Mouse (Mus musculus) left cerebral cortex, postnatal 36 days (tissue): ENCODE measurements at regions not wholly inside any gene's neighbourhood (a gene's known extent, or its start where the extent isn't known, plus 50 kb on each side); places are given as distances from the start of the nearest gene placed in this dataset.

Source experiments
- DNase-seq, 2 experiments: peaks; one replicate each; pipeline ENCODE4 v3.0.0; 2021 to 2022; ENCODE audit warnings: low spot score in 2 of 2, mixed read lengths in 1 of 2
- intact Hi-C: fragments of 180-260 bp; cut with DNase I; formaldehyde crosslinking; loops from one replicate; pipeline ENCODE4 v1.15.1; 2025

- DNase-seq: no peak
- intact Hi-C loops: no loop called here
Measured at GRCm38 (mm10) chr3:131795108-131796005, 230.8 kb downstream of the Papss1 start.

DNA sequence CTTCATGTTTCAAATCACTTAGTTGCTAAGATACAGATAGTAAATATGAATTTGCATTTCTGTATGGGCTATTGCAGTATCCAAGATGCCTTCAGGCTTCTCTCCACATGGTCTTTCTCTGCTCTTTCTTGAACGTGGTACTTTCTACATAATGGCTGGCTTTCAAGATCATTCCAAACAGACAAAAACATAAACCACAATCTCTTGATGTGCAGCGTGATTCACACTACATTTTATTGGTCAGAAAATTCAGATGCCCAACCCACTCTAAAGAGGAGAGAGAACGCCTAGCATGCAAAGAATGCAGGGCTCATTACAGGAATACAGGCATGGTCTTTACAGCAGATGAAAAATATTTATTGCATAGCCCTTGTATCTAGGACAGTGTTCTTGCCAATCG is 235.2 kb downstream of the Papss1 start:
- intact Hi-C loops: no loop called here
- DNase-seq: no peak

DNA sequence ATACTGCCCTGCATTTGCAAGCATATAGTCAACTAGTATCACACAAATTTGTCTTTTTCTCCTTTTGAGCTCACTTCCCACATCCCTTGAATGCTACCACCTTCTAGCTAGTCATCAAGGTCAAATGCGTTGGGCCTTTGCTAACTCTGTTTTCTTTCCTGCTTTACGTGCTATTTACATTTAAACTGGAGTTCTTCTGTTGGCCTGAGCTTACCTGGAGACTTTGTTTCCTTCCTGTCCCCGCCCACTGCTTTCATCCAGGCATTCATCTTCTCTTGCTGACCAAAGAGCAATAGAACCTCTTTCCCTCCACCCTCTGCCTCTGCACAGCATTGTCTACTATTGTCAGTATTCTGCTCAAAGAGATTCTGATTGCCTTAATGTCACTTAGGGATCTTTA is 237.0 kb downstream of the Papss1 start:
- no peak for DNase-seq
- intact Hi-C loops: no loop called here

DNA sequence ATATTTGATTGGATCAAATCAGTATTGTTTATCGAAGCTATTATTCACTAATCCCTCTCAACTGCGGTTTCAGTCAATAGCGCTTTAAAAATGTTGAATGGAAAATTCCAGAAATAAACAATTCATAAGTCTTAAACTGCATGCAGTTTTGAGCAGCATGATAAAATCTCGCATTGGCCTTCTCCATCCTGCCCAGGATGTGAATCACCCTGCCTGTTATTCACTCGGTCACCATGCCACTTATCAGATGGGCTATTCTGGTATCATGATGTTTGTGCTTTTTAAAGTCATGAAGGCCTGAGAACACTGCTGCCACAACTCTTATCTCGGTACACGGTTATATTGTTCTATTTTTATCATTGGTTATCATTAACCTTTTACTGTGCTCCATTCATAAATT is 238.3 kb downstream of the Papss1 start:
- intact Hi-C loops: no loop called here

GRCm38 (mm10) chr3:131808127-131808526 is 243.6 kb downstream of the Papss1 start:
- intact Hi-C loops: no loop called here
- DNase-seq: no peak

More for the DNA sequence above, 238.3 kb downstream of the Papss1 start:
- no peak for DNase-seq

DNA sequence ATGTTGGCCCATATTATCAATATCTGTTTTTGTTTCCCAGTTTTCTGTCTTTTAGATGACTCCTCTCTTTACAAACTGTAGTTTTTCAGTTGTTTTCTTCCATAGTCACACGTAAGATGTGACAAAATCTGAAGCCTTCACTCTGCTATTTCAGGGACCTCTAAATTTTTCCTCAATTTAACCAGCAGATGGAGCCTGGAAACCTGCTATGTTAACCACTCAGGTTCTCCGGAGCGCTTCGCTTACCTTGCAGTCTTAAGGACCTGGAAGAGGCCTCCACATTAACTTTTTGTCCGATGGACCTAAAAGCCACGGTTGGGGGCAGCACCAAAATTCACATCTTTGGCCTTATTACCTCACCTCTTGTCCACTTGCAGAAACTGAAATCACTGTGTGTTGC is 248.4 kb downstream of the Papss1 start:
- intact Hi-C loops: loop anchor here (10.0 kb wide), 2 partner anchors 272 to 672 kb away; partner anchors contain the start of gene Dkk2

DNA sequence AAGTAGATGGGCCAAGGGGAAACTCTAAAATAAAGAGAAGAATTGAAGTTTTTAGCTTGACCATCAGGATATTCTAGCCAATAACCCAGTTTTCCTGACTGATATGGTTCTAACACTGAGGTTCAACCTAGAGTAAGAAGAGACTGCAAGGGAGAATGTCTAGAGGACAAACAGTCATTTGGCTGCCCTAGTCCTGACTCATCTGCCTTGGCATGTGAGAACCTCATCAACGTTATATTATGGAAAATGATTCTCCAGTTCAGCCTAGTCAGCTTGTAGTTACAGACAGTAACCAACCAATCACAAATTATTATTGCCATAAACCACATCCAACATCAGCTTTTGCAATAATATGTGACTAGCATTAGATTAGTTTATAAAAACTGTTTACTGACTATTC is 254.2 kb downstream of the Papss1 start:
- intact Hi-C loops: loop anchor here (10.0 kb wide), 2 partner anchors 266 to 666 kb away; partner anchors contain the start of gene Dkk2
- no peak for DNase-seq

More for the DNA sequence above, 248.4 kb downstream of the Papss1 start:
- DNase-seq: no peak

GRCm38 (mm10) chr3:131857442-131857841 is 227.7 kb upstream of the Dkk2 start:
- intact Hi-C loops: no loop called here
- DNase-seq: no peak

DNA sequence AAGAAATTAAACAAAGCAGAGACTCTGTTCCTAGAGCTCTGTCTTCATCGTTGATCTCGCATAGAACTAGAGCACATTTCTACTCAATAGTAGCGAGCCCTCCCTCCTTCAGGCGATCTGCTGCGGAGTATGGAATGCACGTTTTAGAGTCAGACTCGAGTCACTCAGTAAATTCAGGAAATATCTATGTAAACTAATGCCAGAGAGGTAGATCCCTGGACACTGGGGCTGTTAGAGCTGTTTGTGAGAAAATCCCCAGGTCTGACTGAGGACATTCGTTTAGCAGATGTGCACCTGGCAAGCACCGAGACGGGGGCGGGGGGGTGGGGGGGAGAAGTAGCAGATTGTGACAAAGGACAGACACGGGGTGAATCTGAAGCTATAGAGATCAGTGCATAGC is 226.0 kb upstream of the Dkk2 start:
- intact Hi-C loops: no loop called here

GRCm38 (mm10) chr3:131865106-131865505 is 220.0 kb upstream of the Dkk2 start:
- intact Hi-C loops: no loop called here
- no peak for DNase-seq

More for the DNA sequence above, 226.0 kb upstream of the Dkk2 start:
- DNase-seq: no peak

DNA sequence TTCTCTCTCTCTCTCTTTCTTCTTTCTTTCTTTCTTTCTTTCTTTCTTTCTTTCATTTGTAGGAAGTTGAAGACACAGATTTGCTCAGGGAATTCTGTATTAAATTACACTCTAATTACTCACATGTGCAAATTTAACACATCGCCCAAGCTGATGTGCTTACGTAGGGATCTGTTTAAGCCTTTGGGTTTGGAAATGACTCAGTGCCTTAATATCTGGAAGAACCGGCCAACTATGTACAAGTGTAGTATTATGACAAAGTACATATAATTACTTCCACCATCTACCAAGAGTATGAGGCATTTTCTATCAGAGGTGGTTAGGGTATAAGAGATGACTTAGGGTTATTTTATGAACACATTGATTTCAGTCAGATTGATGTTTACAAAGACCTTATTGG is 217.8 kb upstream of the Dkk2 start:
- DNase-seq: no peak
- intact Hi-C loops: no loop called here

DNA sequence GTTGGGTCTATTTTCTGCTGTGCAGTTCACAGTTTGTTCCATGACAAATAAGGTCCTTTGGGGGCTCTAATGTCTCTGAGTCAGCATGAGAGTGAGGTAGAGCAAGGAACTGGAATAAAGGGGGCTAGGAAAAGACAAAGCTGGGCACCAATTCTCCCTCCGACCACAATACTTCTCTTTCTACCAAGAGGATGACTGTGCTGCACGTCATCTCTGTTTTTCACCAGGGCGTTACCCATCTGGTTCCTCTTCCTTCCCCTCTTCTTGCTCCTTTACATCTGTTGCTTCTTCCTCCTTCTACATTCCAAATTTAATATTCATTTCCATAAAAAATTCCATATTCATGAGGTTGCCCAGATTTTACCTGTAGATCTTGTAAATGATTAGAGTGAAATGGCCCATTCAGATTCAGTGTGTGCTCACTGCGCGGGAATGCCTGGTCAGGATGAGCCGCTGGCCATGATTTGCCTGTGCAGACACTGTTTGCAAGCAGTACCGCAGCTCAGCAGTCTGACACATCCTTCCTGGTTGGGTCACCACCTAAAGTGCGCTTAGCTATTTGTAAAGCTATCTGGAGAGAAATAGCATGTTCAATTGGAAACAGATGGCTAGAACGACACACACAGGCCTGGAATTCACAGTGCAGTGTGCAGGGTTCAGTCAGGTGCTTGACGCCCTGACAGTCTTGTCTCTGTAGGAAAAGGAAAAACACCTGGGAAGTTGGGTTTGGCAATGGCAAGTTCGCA is 216.7 kb upstream of the Dkk2 start:
- intact Hi-C loops: no loop called here
- no peak for DNase-seq

DNA sequence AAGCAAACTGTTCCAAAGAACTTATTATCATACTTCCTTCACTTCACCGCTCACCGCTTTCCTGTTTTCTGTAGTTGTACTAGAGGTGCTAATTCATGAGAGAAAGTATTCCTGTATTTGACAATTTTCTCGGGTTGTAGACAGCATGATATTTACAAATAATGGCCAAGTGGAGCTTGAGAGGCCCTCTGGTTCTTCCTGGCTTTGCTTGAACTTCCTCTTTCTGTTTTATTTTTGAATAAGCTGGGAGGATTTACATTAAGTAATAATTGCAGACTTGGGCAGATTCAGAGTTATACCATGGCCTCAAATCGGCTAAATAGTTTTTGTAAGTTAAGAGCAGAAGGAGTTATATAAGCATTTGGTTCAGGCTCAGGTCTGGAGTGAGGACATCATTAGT is 215.8 kb upstream of the Dkk2 start:
- no peak for DNase-seq
- intact Hi-C loops: no loop called here

DNA sequence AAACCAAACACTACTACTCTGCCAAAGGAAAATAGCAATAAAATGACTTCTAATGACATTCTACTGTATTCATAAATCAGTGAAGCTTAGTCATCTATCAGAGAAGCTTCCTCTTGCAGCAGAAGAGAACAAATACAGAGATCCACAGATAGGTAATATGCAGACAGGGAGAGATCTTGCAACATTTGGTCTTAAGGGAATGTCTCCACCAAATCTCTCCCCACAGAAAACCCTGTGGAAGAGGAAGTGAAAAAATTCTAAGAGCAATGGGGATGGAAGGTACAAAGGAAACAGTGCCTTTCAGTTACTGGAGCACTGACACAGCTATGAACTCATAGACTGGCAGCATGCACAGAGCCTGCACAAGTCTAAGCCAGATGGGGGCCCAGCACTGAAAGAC is 202.4 kb upstream of the Dkk2 start:
- intact Hi-C loops: no loop called here
- DNase-seq: no peak

GRCm38 (mm10) chr3:131886470-131886869 is 198.6 kb upstream of the Dkk2 start:
- no peak for DNase-seq
- intact Hi-C loops: no loop called here

DNA sequence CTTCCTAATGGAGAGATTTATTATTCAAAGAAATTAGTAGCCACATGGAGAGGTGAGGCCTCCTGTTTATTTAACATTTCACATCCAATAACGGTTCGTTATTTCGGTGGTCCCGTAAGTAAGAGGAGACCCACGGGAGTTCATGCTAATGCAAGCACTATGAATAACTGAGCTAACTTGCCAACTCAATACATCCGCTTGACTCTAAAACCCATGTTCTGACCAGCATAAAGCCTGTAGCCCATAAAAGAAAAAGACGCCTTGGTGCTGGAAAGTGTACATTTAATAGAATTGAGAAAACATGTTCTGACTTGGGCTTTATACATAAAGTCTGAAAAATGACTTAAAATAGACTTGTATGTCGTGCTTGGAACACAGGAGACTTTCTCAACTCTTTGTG is 198.1 kb upstream of the Dkk2 start:
- DNase-seq: no peak
- intact Hi-C loops: no loop called here

DNA sequence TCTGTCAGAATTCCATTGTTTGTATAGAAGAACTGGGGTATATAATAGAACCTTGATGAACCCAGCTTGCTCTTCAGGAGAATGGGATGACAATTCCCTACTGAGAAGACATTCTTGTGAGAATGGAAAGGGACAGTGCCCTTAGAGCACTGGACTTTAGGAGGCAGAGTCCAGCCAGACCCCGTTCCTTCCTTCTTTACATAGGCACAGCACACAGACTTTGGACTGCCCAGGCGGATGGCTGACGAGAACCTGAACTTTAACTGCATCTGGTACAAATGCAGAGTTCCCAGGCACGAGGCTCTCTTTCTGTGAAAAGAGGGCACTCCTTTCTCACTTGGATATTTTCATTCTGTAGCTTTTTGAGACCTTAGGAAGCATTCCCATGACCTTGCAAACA is 197.4 kb upstream of the Dkk2 start:
- intact Hi-C loops: no loop called here
- DNase-seq: no peak

GRCm38 (mm10) chr3:131891941-131892340 is 193.2 kb upstream of the Dkk2 start:
- intact Hi-C loops: no loop called here

GRCm38 (mm10) chr3:131893061-131893804 is 191.9 kb upstream of the Dkk2 start:
- intact Hi-C loops: no loop called here
- DNase-seq: no peak

More at GRCm38 (mm10) chr3:131891941-131892340, 193.2 kb upstream of the Dkk2 start:
- DNase-seq: no peak

DNA sequence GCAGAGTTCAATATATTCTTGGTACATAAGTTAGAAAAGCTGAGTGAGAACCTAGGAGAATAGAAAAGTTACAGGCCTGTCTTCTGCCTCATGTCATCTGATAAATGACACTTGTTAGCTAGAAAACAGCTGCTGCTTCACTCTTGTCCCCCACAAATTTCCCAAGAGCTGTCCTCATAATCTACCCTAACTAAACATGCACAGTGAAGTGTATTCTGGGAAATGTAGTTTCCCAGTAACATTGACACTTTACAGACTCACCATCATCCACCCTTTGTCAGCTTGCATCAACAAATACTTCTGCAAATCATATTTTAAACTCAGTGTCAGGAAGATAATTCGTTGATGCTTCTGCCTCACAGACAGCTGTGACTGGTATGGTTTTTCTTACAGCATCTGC is 190.0 kb upstream of the Dkk2 start:
- DNase-seq: no peak
- intact Hi-C loops: no loop called here
